In the genomic region with DNA sequence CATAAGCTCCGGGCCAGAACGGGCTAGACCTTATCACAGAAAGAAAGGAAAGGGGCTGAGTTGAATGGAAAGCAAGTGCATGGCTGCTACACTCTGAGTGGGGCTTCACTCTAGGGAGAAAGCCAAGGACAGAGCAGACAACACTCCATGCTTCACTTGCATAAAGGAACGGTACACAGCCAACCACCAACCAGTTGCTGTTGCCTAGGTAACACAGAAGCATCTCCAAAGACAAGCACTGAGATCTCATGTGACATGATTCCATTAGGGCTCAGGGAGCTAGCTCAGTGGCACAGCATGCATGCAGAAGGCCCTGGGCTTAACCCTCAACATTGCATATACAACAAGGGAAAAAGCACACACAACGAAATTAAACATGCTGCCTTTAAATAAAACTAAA, we compare ENCODE assay signal across 18 mouse cellular contexts. TPM values are rescaled to one million over a fixed set of nuclear protein-coding genes. Genes with fewer than 3 reads are reported as not detected.
DNase-seq lines count a peak whose midpoint lies in the region; ATAC-seq lines count a peak whose summit lies in the region.
"Had no signal": no experiment of that assay in that cellular context is flagged by ENCODE, and none has a peak within 500 bp of the region (broad histone marks: within the 10 kb centered on the region; RNA-seq: fewer than 3 reads in every experiment).

No protein-coding gene starts in this region.

- no peaks in the 10 kb centered on the region for H3K27me3 ChIP-seq in neural tube, embryonic 12.5 days (replicated peaks)
- H3K27me3 ChIP-seq in neural tube, embryonic 15.5 days (replicated peaks): no peaks in the 10 kb centered on the region
- no peaks in the 10 kb centered on the region for H3K27me3 ChIP-seq in hindbrain, embryonic 12.5 days
- no peaks in the 10 kb centered on the region for H3K27me3 ChIP-seq in midbrain, embryonic 12.5 days
- H3K27me3 ChIP-seq: intestine, embryonic 15.5 days; Patski had no signal

- H3K36me3 ChIP-seq in neural tube, embryonic 12.5 days: peaks cover 66% of the 10 kb centered on the region
- peaks cover 72% of the 10 kb centered on the region for H3K36me3 ChIP-seq in neural tube, embryonic 15.5 days
- H3K36me3 ChIP-seq in hindbrain, embryonic 12.5 days: peaks cover 69% of the 10 kb centered on the region
- peaks cover 76% of the 10 kb centered on the region for H3K36me3 ChIP-seq in midbrain, embryonic 12.5 days

- DNase-seq in thymus, postnatal 25 days: no peak
- no peak for DNase-seq in c-Kit-positive CD71-positive TER-119-positive erythroid progenitor cells, embryonic 14.5 days (ENCODE audit: low spot score)
- DNase-seq: B cell, adult 2 months; cerebellum, adult 9-10 months; gastrocnemius, adult 2 months; heart, adult 2 months; heart, postnatal 14 days; lung, embryonic 14.5 days had no signal

- no peak overlapping the region for H3K4me3 ChIP-seq in neural tube, embryonic 12.5 days
- H3K4me3 ChIP-seq in neural tube, embryonic 15.5 days (replicated peaks): no peak overlapping the region
- H3K4me3 ChIP-seq in hindbrain, embryonic 12.5 days: no peak overlapping the region
- H3K4me3 ChIP-seq in midbrain, embryonic 12.5 days: no peak overlapping the region
- H3K4me3 ChIP-seq: gastrocnemius, adult 2 months; heart, adult 2 months; intestine, embryonic 15.5 days had no signal

- H3K27ac ChIP-seq in neural tube, embryonic 12.5 days: no peak overlapping the region
- H3K27ac ChIP-seq in neural tube, embryonic 15.5 days (replicated peaks): no peak overlapping the region
- H3K27ac ChIP-seq in hindbrain, embryonic 12.5 days: no peak overlapping the region
- H3K27ac ChIP-seq in midbrain, embryonic 12.5 days (replicated peaks): peak overlapping the region; percentile 30; the same call in 1 of the 2 replicates
- H3K27ac ChIP-seq: gastrocnemius, adult 2 months; heart, adult 2 months; intestine, embryonic 15.5 days; kidney, postnatal 0 days; macrophage had no signal

- WGBS in neural tube, embryonic 12.5 days: 68% methylated on average over 4 of the region's 4 CpGs
- WGBS in neural tube, embryonic 15.5 days: 53% methylated on average over 4 of the region's 4 CpGs
- WGBS in hindbrain, embryonic 12.5 days: 47% methylated on average over 4 of the region's 4 CpGs
- 42% methylated on average over 4 of the region's 4 CpGs for WGBS in midbrain, embryonic 12.5 days

- ATAC-seq in neural tube, embryonic 12.5 days (ENCODE audit: low FRiP score, low read depth): 0 out of 2 replicates have a peak, but pooled peaks have one; percentile 29
- no peak for ATAC-seq in neural tube, embryonic 15.5 days (ENCODE audit: low FRiP score)
- ATAC-seq in hindbrain, embryonic 12.5 days (ENCODE audit: low FRiP score): peak; percentile 60; the same call in 1 of the 2 replicates
- peak; percentile 75 for ATAC-seq in midbrain, embryonic 12.5 days (ENCODE audit: low FRiP score, low read depth)
- no peak for ATAC-seq in cerebellum, adult (ENCODE audit: insufficient number of reproducible peaks, low FRiP score, low TSS enrichment)
- no peak for ATAC-seq in erythroblast, adult 5-6 weeks (replicated peaks; ENCODE audit: low FRiP score, poor library complexity, severe bottlenecking)
- ATAC-seq: intestine, embryonic 15.5 days; Patski had no signal

- H3K4me1 ChIP-seq in neural tube, embryonic 12.5 days: no peaks in the 10 kb centered on the region
- H3K4me1 ChIP-seq in neural tube, embryonic 15.5 days: no peaks in the 10 kb centered on the region
- H3K4me1 ChIP-seq in hindbrain, embryonic 12.5 days: no peaks in the 10 kb centered on the region
- peaks cover 6% of the 10 kb centered on the region for H3K4me1 ChIP-seq in midbrain, embryonic 12.5 days
- H3K4me1 ChIP-seq: intestine, embryonic 15.5 days had no signal

- no peak overlapping the region for H3K4me2 ChIP-seq in neural tube, embryonic 12.5 days (replicated peaks)
- H3K4me2 ChIP-seq in neural tube, embryonic 15.5 days: no peak overlapping the region
- H3K4me2 ChIP-seq in hindbrain, embryonic 12.5 days (replicated peaks): no peak overlapping the region
- no peak overlapping the region for H3K4me2 ChIP-seq in midbrain, embryonic 12.5 days (replicated peaks)
- H3K4me2 ChIP-seq: intestine, embryonic 15.5 days; lung, embryonic 14.5 days had no signal

- H3K9ac ChIP-seq in neural tube, embryonic 12.5 days: no peak overlapping the region
- no peak overlapping the region for H3K9ac ChIP-seq in neural tube, embryonic 15.5 days (replicated peaks)
- no peak overlapping the region for H3K9ac ChIP-seq in hindbrain, embryonic 12.5 days
- no peak overlapping the region for H3K9ac ChIP-seq in midbrain, embryonic 12.5 days (replicated peaks)
- H3K9ac ChIP-seq: intestine, embryonic 15.5 days; lung, embryonic 14.5 days had no signal

- peaks cover 30% of the 10 kb centered on the region for H3K9me3 ChIP-seq in neural tube, embryonic 12.5 days
- peaks cover 26% of the 10 kb centered on the region for H3K9me3 ChIP-seq in neural tube, embryonic 15.5 days (replicated peaks)
- peaks cover 22% of the 10 kb centered on the region for H3K9me3 ChIP-seq in hindbrain, embryonic 12.5 days (replicated peaks)
- H3K9me3 ChIP-seq in midbrain, embryonic 12.5 days: peaks cover 30% of the 10 kb centered on the region

RNA-seq across cellular contexts. Expression of gene Gpatch1, which starts 40.8 kb away (rescaled TPM):
- 20.0 and 20.3 TPM in 2 replicates for polyA plus RNA-seq in neural tube, embryonic 12.5 days (2016; fragmentation: Nextera tagmentation; extraction: Ambion mirVana)
- polyA plus RNA-seq in neural tube, embryonic 15.5 days (2015; fragmentation: Nextera tagmentation; extraction: Ambion mirVana): 18.8 and 19.3 TPM in 2 replicates
- polyA plus RNA-seq in hindbrain, embryonic 12.5 days (2016; fragmentation: Nextera tagmentation; extraction: Ambion mirVana): 21.3 and 22.5 TPM in 2 replicates
- polyA plus RNA-seq in midbrain, embryonic 12.5 days (2016; fragmentation: Nextera tagmentation; extraction: Ambion mirVana): 19.6 and 19.9 TPM in 2 replicates
- 0.77 and 3.3 TPM in 2 replicates for total RNA-seq in erythroblast, adult 5-6 weeks (2015; ENCODE audit: low replicate concordance)
- 2.0 and 3.1 TPM in 2 replicates for total RNA-seq in erythroblast, adult 5-6 weeks (2017; ENCODE audit: low replicate concordance)

RNA-seq across cellular contexts. Expression of gene Rhpn2, which starts 56.5 kb away (rescaled TPM):
- polyA plus RNA-seq in neural tube, embryonic 12.5 days (2016; fragmentation: Nextera tagmentation; extraction: Ambion mirVana): 3.7 TPM in 2 replicates
- 4.6 and 9.2 TPM in 2 replicates for polyA plus RNA-seq in neural tube, embryonic 15.5 days (2015; fragmentation: Nextera tagmentation; extraction: Ambion mirVana)
- polyA plus RNA-seq in hindbrain, embryonic 12.5 days (2016; fragmentation: Nextera tagmentation; extraction: Ambion mirVana): 3.8 and 4.0 TPM in 2 replicates
- polyA plus RNA-seq in midbrain, embryonic 12.5 days (2016; fragmentation: Nextera tagmentation; extraction: Ambion mirVana): 1.4 and 1.5 TPM in 2 replicates
- not detected in 2 replicates for total RNA-seq in erythroblast, adult 5-6 weeks (2015; ENCODE audit: low replicate concordance)
- not detected in 2 replicates for total RNA-seq in erythroblast, adult 5-6 weeks (2017; ENCODE audit: low replicate concordance)
- polyA plus RNA-seq: macrophage had no signal

Comparison
In these comparisons a context has a peak if more than half of its experiments do, and no peak if none do; other contexts are left out.
1. ATAC-seq: peak in neural tube, embryonic 12.5 days (single experiment), hindbrain, embryonic 12.5 days (single experiment) and midbrain, embryonic 12.5 days (single experiment); none in neural tube, embryonic 15.5 days (single experiment), cerebellum, adult (single experiment) and erythroblast, adult 5-6 weeks (single experiment).